Mouse (Mus musculus) regulatory T cell (primary cell): ENCODE data around the gene Olfr221.
"Not testable (repeated sequence)": the region's sequence is repeated elsewhere in the genome, so short reads cannot be mapped to it uniquely, and the experiment has no call there.

Experiments used
- in situ Hi-C: fragments of 300-600 bp; cut with MboI, MseI; formaldehyde crosslinking; loops from one replicate; pipeline ENCODE4 v1.15.1; 2025; ENCODE audit warnings: high pct_unique_total_duplicates

Gene Olfr221

GRCm38 (mm10) chr14:52042359-52042758 lies at the start of gene Olfr221:
TSS of gene Olfr221 (minus strand) at chr14:52042459.
- in situ Hi-C loops = not testable (repeated sequence)

DNA sequence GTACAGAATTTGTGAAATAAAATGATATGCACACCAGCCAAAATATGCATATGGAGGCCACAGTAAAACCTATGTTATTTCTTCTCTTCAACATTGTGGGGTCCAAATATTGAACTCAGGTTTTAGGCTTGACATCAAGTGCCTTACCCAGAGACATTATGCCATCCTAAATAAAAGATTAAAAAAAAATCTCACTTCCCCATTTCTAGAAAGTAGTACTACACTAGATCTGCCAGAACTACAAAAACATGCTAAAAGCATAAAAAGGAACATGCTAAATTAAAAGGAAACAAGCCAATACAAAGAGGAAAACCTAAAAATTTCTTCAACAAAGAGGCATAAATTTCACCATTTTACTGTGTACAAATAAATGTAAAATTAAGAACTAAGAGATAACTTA lies 40.8 kb upstream of the Olfr221 start:
- in situ Hi-C loops = no loop called here

- in situ Hi-C loops = no loop called here
Observed at GRCm38 (mm10) chr14:52071599-52072137, 29.4 kb upstream of the Olfr221 start.

GRCm38 (mm10) chr14:52066135-52066534 lies 23.9 kb upstream of the Olfr221 start:
- in situ Hi-C loops = no loop called here

DNA sequence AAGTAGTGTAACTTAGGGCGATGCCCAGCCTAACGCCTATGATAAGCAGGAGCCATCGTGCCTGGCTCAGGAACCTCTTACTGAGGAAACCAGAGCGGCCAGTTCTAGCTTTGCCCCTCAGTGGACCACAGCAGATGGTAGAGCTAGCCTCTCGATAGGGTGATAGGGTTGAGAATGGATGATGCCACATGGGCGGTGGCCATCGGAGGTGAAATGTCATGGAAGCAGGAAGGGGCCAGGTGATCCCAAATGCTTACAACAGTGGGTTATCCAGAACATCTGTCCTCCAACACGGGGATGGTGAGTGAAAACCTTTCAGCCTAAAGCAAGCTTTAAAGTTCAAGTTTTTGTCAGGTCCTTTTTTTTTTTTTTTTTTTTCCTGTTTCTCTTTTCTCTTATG lies 19.5 kb upstream of the Olfr221 start:
- in situ Hi-C loops = no loop called here

GRCm38 (mm10) chr14:52060800-52061199 lies 18.5 kb upstream of the Olfr221 start:
- in situ Hi-C loops = no loop called here

- in situ Hi-C loops = no loop called here
Observed at GRCm38 (mm10) chr14:52059982-52060381, 17.7 kb upstream of the Olfr221 start.

- in situ Hi-C loops = not testable (repeated sequence)
Observed at GRCm38 (mm10) chr14:52052720-52053119, 10.5 kb upstream of the Olfr221 start.

DNA sequence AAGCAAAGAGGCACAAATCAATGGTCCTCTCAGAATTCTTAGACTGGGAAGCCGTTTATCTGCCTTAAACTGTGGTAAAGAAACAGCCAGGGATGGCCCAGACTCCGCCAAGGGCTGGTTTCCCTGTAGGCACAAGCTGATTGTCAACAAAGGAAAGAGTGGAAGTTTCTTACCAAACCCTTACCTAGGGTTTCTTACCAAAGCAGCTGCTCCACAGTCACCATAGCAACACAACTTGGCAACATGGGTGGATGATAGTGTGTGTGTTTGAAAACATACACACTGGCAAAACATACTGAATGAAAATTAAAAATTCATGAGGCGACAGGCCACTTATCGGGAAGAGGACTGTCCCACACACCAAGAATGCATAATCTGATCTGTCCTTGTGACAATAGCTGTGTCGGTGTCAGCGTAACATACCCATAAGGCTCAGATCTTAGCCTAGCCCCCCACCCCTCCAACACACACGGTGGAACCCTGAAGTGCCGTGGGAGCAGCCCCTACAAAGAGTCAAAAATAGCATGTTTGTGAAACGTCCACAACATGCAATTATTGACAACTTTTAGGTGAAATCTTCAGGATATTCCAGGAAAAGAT lies 3.8 kb upstream of the Olfr221 start:
- in situ Hi-C loops = loop anchor here (5.0 kb wide), 1 partner anchor 86 kb away; no protein-coding TSS in a partner anchor

- in situ Hi-C loops = loop anchor here (5.0 kb wide), 1 partner anchor 87 kb away; no protein-coding TSS in a partner anchor
Observed at GRCm38 (mm10) chr14:52044901-52045678, 2.8 kb upstream of the Olfr221 start.

GRCm38 (mm10) chr14:52043446-52043845 lies 1.2 kb upstream of the Olfr221 start:
- in situ Hi-C loops = no loop called here

GRCm38 (mm10) chr14:52039332-52039731 lies 2.9 kb downstream of the Olfr221 start:
- in situ Hi-C loops = no loop called here

DNA sequence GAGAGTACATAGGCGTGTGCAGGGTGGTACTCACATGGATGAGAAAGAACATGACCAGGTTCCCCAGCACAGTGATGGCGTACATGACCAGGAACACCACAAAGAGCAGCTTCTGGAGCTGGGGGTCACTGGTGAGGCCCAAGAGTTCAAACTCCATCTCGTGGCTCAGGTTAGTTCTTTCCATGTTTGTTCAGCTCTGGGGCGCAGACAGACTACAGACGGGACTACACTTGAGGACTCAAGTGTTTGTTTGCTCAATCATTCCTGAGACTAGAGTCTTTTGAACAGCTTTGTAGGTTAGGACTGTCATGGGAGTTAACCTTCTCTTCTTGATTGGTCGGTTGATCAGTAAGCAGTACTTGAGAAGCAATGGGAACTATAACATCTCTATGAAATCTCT lies 6.3 kb downstream of the Olfr221 start:
- in situ Hi-C loops = no loop called here

- in situ Hi-C loops = no loop called here
Observed at GRCm38 (mm10) chr14:52026342-52026741, 15.9 kb downstream of the Olfr221 start.

- in situ Hi-C loops = no loop called here
Observed at GRCm38 (mm10) chr14:52024133-52024532, 18.1 kb downstream of the Olfr221 start.

GRCm38 (mm10) chr14:52022709-52023459 lies 19.4 kb downstream of the Olfr221 start:
- in situ Hi-C loops = no loop called here

DNA sequence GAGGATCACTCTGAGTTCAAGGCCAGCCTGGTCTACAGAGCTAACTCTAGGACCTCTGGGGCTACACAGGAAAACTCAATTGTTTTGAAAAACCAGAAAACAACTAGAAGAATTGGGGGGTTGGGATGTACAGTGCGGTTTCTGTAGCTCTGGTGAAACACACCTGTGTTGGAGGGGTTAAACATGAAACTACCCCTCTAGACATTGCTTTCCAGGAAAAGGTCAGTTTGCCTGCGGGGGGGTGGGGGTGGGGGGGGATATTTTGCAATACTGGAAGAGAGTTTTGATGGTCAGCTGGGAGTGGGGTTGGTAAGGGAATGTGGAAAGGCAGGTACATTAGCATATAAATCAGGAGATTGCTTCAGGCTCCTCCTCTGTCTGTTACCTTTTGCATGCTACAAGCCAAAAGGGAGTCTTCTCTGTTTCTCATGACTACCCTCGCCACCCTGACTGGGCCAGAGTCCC lies 20.0 kb downstream of the Olfr221 start:
- in situ Hi-C loops = no loop called here

- in situ Hi-C loops = no loop called here
Observed at GRCm38 (mm10) chr14:52021568-52022212, 20.6 kb downstream of the Olfr221 start.

DNA sequence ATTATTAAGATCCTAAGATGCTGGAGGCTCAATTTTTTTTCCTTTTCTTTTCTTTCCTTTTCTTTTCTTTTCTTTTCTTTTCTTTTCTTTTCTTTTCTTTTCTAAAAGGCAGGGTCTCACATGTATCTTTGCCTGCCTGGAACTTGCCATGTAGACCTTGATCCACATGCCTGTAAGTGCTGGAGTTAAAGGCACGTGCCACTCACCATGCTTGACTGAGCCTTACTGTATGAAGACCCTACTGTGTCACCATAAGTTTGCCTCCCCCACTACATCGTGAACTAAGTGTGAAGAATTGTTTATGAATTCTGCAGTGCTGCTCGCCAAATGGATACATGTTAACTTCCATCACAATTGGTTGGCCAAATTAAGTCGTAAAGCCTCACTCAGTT lies 21.1 kb downstream of the Olfr221 start:
- in situ Hi-C loops = no loop called here

DNA sequence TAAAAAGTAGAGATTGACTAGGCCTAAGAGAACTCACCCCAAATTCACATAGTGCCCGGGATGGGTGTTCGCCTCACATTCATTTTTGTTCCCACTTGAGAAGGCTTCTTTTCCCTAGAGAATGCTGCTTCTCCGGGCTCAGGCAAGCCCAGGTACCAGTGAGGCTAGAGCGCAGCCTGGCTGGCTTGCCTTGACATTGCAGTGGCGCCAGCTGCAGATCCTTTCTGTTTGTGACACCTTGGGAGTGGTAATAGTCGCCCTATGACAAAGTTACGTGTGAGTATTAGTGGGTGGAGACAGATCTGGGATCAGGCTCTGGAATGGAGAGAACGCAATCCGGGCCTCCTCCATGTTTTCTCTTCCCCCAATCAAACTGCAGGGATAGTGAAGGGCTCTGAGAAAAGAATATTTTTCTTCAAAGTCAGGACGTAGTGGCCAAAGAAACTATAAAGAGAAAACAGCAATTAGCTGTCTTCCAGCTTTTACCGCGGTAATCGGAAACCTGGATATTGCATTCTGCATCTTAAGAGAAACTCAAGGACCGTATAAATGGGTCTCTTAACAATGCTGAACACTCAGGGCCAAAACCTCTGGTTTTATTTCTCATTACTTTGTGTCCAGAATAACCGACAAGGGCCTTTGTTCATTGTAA lies 21.6 kb downstream of the Olfr221 start, which contains the start of gene Zfp219:
Zfp219 (minus strand) TSS at position 248 of the 652 bp plus-strand sequence.
- in situ Hi-C loops = no loop called here
